Mouse (Mus musculus): ENCODE data around the gene Clec5a.
"Not testable (repeated sequence)": the region's sequence is repeated elsewhere in the genome, so short reads cannot be mapped to it uniquely, and the experiment has no call there.

Gene Clec5a

GRCm38 (mm10) chr6:40585645-40586044 lies at the start of gene Clec5a:
TSS of gene Clec5a (minus strand) at chr6:40585821.
- DNase-seq = no peak

- peak; percentile 65 for DNase-seq
Measured at GRCm38 (mm10) chr6:40634640-40635071, 49.0 kb upstream of the Clec5a start.

GRCm38 (mm10) chr6:40628406-40629000 lies 42.9 kb upstream of the Clec5a start, which contains the start of gene Mgam:
TSS of gene Mgam (plus strand) at chr6:40628831.
- no peak for DNase-seq

- no peak for DNase-seq
Measured at GRCm38 (mm10) chr6:40626111-40626510, 40.5 kb upstream of the Clec5a start.

GRCm38 (mm10) chr6:40617965-40618364 lies 32.3 kb upstream of the Clec5a start:
- DNase-seq = peak; percentile 67

- DNase-seq = no peak
Measured at GRCm38 (mm10) chr6:40613260-40613852, 27.7 kb upstream of the Clec5a start, which contains the start of gene Tas2r138. TSS of gene Tas2r138 (minus strand) at chr6:40613310.

GRCm38 (mm10) chr6:40610244-40610643 lies 24.6 kb upstream of the Clec5a start:
- no peak for DNase-seq

- no peak for DNase-seq
Measured at GRCm38 (mm10) chr6:40607431-40607830, 21.8 kb upstream of the Clec5a start.

GRCm38 (mm10) chr6:40598546-40598945 lies 12.9 kb upstream of the Clec5a start:
- DNase-seq = not testable (repeated sequence)

- no peak for DNase-seq
Measured at GRCm38 (mm10) chr6:40594804-40595550, 9.4 kb upstream of the Clec5a start.

- DNase-seq = no peak
Measured at GRCm38 (mm10) chr6:40588346-40588745, 2.7 kb upstream of the Clec5a start.

- no peak for DNase-seq
Measured at GRCm38 (mm10) chr6:40584336-40584735, 1.3 kb downstream of the Clec5a start.

- DNase-seq = no peak
Measured at GRCm38 (mm10) chr6:40576305-40576704, 9.3 kb downstream of the Clec5a start.

- no peak for DNase-seq
Measured at GRCm38 (mm10) chr6:40573618-40574017, 12.0 kb downstream of the Clec5a start.

- no peak for DNase-seq
Measured at GRCm38 (mm10) chr6:40569187-40569586, 16.4 kb downstream of the Clec5a start, which contains the start of gene Olfr460. TSS of gene Olfr460 (plus strand) at chr6:40569487.

GRCm38 (mm10) chr6:40554950-40555349 lies 30.7 kb downstream of the Clec5a start, which contains the start of gene Olfr461:
TSS of gene Olfr461 (minus strand) at chr6:40555050.
- no peak for DNase-seq

- no peak for DNase-seq
Measured at GRCm38 (mm10) chr6:40544690-40545089, 40.9 kb downstream of the Clec5a start.

Data from kidney, adult 18-20 months (tissue).